Mouse (Mus musculus) urinary bladder, adult 2 months (tissue): Measurements from ENCODE around the gene Kif3c. TPM values are rescaled to one million over a fixed set of nuclear protein-coding genes. Genes with fewer than 3 reads are reported as not detected.
A peak's percentile ranks its signal among the peaks of the same experiment; 100 is the strongest.

Experiments used
- DNase-seq: peaks from one replicate; pipeline ENCODE4 v3.0.0; 2022; ENCODE audit warnings: low spot score
- polyA plus RNA-seq: library from polyadenylated mRNA; depleted of rRNA; stranded (reverse); fragments of >200 nt; gene quantifications from 2 replicates; pipeline ENCODE4 v1.2.3, GENCODE M21; 2012; rRNA removed

Kif3c gene
- 9.1 and 9.9 TPM in 2 replicates for polyA plus RNA-seq

- peak; percentile 60 for DNase-seq
Observed at GRCm38 (mm10) chr12:3364508-3365448, at the start of gene Kif3c. TSS of gene Kif3c (plus strand) at chr12:3365132.

GRCm38 (mm10) chr12:3316083-3316482, 48.8 kb upstream of the Kif3c start:
- no peak for DNase-seq

DNA sequence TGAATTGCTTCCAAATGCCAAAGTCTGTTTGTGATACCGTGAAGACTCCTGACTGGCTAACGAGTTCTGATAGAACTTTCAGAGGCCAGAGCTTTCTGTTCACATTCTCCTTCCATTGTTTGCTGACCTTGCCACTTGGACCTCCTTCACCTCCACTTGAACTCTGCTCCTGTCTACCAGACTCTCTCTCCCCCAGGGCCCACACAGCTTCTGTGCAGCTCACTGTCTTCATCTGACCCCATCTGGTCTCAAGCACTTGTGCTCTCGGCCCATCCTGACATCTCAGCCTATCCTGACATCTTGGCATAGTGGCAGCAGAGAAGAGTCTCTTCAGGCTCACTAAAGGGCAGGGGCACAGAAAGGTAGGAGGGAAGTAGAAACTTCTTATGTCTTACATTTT, 48.0 kb upstream of the Kif3c start:
- DNase-seq: no peak

DNA sequence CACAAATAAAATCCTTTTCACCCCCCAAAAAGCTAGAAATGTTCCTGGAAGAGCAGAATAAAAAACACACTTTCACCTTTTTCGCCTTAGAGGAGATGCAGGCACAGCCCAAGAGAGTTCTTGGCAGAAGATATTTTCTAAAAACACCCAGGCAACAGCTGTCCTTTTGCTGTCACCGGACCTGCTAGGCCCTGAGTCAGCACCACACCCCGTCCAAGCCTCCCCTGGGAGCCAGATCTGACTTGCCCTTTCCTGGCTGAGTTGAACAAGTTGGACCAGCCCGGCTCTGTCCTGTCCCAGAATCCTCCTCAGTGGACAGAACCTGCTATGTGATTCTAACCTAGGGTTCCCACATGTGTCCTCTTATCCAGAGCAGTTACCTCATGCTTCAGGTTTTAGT, 45.6 kb upstream of the Kif3c start:
- peak; percentile 37 for DNase-seq

DNA sequence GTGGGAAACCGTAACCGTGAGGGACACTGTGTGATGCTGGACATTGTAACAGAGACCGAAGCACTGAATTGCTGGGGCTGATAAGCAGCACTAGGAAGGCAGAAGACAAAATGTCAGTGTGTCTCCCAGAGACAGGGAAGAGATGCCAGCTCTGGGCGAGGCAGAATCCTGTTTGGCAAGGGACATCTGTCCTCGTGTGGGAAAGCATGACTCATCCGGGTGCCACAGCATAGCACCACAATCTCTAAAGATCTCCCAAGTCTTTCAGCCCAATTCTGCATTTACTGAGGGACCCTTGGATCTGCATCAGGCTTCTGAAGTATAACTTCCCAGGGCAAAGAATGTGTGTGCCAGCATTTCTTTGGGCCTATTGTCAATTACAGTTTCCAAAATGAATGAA, 41.7 kb upstream of the Kif3c start:
- no peak for DNase-seq

- no peak for DNase-seq
Observed at GRCm38 (mm10) chr12:3325232-3325631, 39.7 kb upstream of the Kif3c start.

GRCm38 (mm10) chr12:3329677-3330076, 35.3 kb upstream of the Kif3c start:
- DNase-seq: no peak

DNA sequence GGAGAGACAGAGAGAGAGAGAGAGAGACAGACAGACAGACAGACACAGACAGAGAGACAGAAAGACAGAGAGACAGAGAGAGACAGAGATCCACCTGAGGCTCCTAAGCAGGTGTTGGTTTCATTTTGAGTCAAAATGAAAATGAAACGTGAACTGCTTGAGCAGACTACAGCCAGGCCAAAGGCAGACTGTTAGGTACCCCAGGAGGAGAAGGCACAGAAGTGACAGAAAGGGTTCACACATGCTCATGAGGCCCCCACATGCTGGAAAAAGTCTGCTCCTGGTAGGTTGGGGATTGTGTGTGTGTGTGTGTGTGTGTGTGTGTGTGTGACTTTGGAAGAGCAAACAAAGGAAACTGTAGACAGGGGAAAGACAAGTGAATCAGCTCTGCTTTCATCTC, 26.0 kb upstream of the Kif3c start:
- DNase-seq: no peak

DNA sequence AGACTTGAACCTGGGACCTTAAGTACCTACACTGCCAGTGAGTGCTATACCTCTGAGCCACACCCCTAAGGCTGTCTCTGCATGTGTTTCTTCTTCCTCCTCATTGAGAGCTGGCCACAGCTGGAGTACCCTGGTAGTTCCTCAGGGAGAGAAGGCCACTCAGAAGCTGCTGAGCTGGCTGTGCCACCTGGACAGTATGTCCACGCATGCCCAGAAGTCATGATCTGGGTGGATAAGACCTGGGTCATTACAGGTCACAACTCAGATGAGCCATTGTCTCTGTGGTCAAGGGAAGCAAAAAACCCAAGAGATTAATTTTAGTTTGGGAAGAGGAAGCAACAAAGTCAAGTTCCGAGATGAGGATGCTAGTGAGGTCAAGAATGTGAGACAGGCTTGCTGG, 20.8 kb upstream of the Kif3c start:
- no peak for DNase-seq

DNA sequence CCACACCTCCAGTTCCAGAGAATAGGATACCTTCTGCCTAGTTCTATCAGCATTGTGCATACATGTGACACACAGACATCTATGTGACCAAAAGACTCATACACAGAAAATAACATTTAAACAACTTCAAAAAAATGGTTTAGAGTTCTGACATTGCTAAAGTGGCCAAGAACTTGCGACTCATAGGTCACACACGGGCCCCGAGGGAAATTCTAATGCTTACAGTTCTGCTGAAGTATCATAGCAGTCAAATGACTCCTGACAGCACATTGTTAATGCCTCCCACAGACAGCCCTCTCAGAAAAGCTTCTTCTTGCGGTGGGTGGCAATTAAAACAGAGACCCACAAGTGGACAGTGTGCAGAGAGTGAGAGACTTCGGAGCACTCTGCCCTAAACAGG, 19.9 kb upstream of the Kif3c start:
- DNase-seq: no peak

GRCm38 (mm10) chr12:3347682-3348081, 17.2 kb upstream of the Kif3c start:
- no peak for DNase-seq

DNA sequence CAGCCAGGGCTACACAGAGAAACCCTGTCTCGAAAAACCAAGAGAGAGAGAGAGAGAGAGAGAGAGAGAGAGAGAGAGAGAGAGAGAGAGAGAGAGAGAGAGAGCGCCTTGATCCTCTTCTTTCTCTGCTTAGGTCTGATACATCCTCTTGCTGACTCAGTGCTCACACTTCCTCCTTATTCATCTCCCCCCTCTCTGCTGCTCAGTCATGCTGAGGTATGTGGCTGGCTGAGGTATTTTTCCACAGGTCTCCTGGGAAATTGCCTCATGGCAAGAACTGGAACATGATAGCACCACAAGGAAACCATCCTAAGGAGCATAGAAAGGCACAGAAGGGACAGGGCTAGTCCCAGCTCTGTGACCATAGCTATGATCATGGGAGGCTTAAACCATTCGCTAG, 15.5 kb upstream of the Kif3c start:
- DNase-seq: no peak

GRCm38 (mm10) chr12:3350136-3350535, 14.8 kb upstream of the Kif3c start:
- no peak for DNase-seq

DNA sequence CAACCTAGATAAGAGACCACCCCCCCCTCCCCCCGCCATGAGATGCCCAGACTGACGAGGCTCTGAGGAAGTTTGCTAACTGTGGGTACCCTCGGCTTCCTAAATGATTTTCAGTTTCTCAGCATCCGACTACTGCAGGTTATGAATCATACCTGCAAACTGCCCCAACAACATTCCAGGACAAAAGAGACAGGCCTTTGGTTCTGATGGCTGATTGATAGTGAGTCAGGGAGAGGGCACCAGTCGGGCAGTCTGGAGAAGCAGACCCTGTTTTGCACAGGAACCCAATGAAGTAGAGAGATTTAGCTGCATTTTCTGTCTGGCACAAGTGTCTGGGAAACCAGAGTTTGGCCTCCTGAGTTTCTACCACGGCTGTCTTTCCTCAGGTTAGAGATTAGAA, 12.7 kb upstream of the Kif3c start:
- DNase-seq: no peak

DNA sequence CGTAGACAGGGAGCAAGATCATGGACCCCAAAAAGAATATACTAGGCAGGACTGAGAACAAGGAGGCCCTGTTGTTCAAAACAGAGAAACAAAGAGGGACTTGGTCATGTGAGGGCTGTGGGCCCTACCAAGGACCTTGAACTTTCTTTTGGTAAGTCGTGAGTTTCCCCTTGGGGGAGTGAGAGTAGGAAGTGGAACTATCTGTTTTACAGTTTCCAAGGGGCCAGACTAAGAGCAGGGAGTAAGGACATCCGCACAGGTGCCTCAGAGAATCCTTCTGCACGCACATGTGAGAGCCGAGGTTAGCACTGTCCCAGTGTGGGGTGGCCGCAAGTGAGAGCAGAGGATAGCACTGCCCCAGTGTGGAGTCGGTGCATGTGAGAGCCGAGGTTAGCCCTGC, 9.9 kb upstream of the Kif3c start:
- no peak for DNase-seq

GRCm38 (mm10) chr12:3356824-3357223, 8.1 kb upstream of the Kif3c start:
- DNase-seq: no peak

- DNase-seq: no peak
Observed at GRCm38 (mm10) chr12:3359302-3359701, 5.6 kb upstream of the Kif3c start.

- no peak for DNase-seq
Observed at GRCm38 (mm10) chr12:3360043-3360442, 4.9 kb upstream of the Kif3c start.

DNA sequence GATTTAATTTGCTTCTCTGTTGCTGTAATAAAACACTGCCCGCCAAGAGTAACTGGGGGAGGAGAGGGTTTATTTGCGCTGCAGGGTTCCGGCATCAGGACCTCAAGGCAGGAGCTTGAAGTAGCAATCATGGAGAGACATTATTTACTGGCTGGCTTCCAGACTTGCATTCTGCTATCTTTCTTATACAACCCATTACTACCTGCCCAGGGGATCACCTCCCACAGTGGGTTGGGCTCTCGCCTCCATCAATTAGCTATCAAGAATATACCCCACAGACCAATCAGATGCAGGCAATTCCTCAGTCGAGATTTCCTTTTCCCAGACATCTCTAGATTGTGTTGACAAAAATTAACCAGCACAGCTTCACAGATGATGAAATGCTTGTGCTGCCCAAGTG, 856 bp upstream of the Kif3c start:
- no peak for DNase-seq

- DNase-seq: no peak
Observed at GRCm38 (mm10) chr12:3365449-3366189, 687 bp downstream of the Kif3c start.

- no peak for DNase-seq
Observed at GRCm38 (mm10) chr12:3366190-3366956, 1.4 kb downstream of the Kif3c start.

DNA sequence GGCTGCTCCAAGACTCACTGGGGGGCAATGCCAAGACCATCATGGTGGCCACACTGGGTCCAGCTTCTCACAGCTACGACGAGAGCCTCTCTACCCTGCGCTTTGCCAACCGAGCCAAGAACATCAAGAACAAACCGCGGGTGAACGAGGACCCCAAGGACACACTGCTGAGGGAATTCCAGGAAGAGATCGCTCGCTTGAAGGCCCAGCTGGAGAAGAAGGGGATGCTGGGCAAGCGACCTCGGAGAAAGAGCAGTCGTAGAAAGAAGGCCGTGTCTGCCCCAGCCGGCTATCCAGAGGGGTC, 2.0 kb downstream of the Kif3c start:
- no peak for DNase-seq
